Mouse (Mus musculus) intestine, embryonic 15.5 days (tissue): ENCODE measurements around the gene Gm3138. TPM values are rescaled to one million over a fixed set of nuclear protein-coding genes. Genes with fewer than 3 reads are reported as not detected.
"Not testable (repeated sequence)": the region's sequence is repeated elsewhere in the genome, so short reads cannot be mapped to it uniquely, and the experiment has no call there.

Experiments
- ATAC-seq: fragments of 200-750 bp; cut with Nextera tagmentation; 2 replicates; pipeline ENCODE4 v1.8.0; 2017; ENCODE audit warnings: moderate TSS enrichment, moderate library complexity
- H3K27ac ChIP-seq: fragments of 300-500 bp; sonication (generic); 2 replicates; pipeline ENCODE4 v1.5.1; 2015; ENCODE audit warnings: mild to moderate bottlenecking, inconsistent platforms
- H3K27me3 ChIP-seq: fragments of 300-500 bp; sonication (generic); replicated peaks from 2 replicates; pipeline ENCODE4 v1.6.1; 2015; ENCODE audit warnings: inconsistent platforms
- H3K36me3 ChIP-seq: fragments of 300-500 bp; sonication (generic); 2 replicates; pipeline ENCODE4 v1.6.1; 2015; ENCODE audit warnings: inconsistent platforms
- H3K4me1 ChIP-seq: fragments of 300-500 bp; sonication (generic); replicated peaks from 2 replicates; pipeline ENCODE4 v1.6.1; 2015; ENCODE audit warnings: inconsistent platforms
- H3K4me2 ChIP-seq: fragments of 300-500 bp; sonication (generic); replicated peaks from 2 replicates; pipeline ENCODE4 v1.6.1; 2015; ENCODE audit warnings: mild to moderate bottlenecking, inconsistent platforms
- H3K4me3 ChIP-seq: fragments of 300-500 bp; sonication (generic); replicated peaks from 2 replicates; pipeline ENCODE4 v1.5.1; 2015; ENCODE audit warnings: inconsistent platforms
- H3K9ac ChIP-seq: fragments of 300-500 bp; sonication (generic); 2 replicates; pipeline ENCODE4 v1.6.1; 2015; ENCODE audit warnings: inconsistent platforms
- H3K9me3 ChIP-seq: fragments of 300-500 bp; sonication (generic); 2 replicates; pipeline ENCODE4 v1.6.1; 2016; ENCODE audit warnings: inconsistent platforms
- WGBS: fragments of 180-500 bp; shearing (Covaris S2); methylation state at CpG from one replicate; pipeline ENCODE4 v1.1.7; 2015; 5-methylcytosine and 5-hydroxymethylcytosine counted together
- polyA plus RNA-seq: library from polyadenylated mRNA; unstranded; fragments of >200 nt; fragmentation: Nextera tagmentation; extraction: Ambion mirVana; gene quantifications from 2 replicates; pipeline ENCODE4 v1.2.1, GENCODE M21; 2015

The Gm3138 gene
- polyA plus RNA-seq: not detected in 2 replicates

- not testable (repeated sequence) for H3K4me1 ChIP-seq, ATAC-seq
- WGBS: no CpG with 5 or more reads among the region's 2 CpGs
Measured at GRCm38 (mm10) chr14:4249331-4249730, at the start of gene Gm3138. Gene Gm3138 (plus strand): TSS chr14:4249631.

GRCm38 (mm10) chr14:4269238-4269950, 20.0 kb downstream of the Gm3138 start:
- not testable (repeated sequence) for H3K4me2 ChIP-seq, H3K9me3 ChIP-seq, H3K4me3 ChIP-seq, H3K36me3 ChIP-seq, H3K4me1 ChIP-seq, H3K27me3 ChIP-seq, H3K27ac ChIP-seq, ATAC-seq, H3K9ac ChIP-seq
- WGBS: 80% methylated on average over 2 of the region's 2 CpGs

More at GRCm38 (mm10) chr14:4249331-4249730, at the start of gene Gm3138:
- not testable (repeated sequence) for H3K9ac ChIP-seq, H3K4me3 ChIP-seq, H3K36me3 ChIP-seq, H3K4me2 ChIP-seq, H3K27me3 ChIP-seq, H3K27ac ChIP-seq, H3K9me3 ChIP-seq

GRCm38 (mm10) chr14:4279828-4280227, 30.4 kb downstream of the Gm3138 start:
- not testable (repeated sequence) for H3K9ac ChIP-seq, H3K9me3 ChIP-seq, H3K36me3 ChIP-seq, H3K27me3 ChIP-seq, ATAC-seq, H3K4me3 ChIP-seq, H3K4me2 ChIP-seq, H3K4me1 ChIP-seq, H3K27ac ChIP-seq
- 80% methylated on average over 3 of the region's 3 CpGs for WGBS

Other genes with a start within 250 kb of the Gm3138 start
- 0.18 TPM in 1 of 2 replicates, not detected in the other for gene Gm5796, start 225.7 kb upstream of the Gm3138 start, polyA plus RNA-seq
- gene Gm3115, start 165.5 kb upstream of the Gm3138 start, polyA plus RNA-seq: not detected in 2 replicates
- 0.21 and 0.62 TPM in 2 replicates for gene Gm8108, start 139.1 kb upstream of the Gm3138 start, polyA plus RNA-seq
- gene Gm3127, start 84.6 kb upstream of the Gm3138 start, polyA plus RNA-seq: not detected in 2 replicates
- 0.21 TPM in 1 of 2 replicates, not detected in the other for gene Gm2974, start 67.1 kb upstream of the Gm3138 start, polyA plus RNA-seq
- not detected in 2 replicates for gene Gm3149, start 67.7 kb downstream of the Gm3138 start, polyA plus RNA-seq
- gene 2610042L04Rik, start 85.1 kb downstream of the Gm3138 start, polyA plus RNA-seq: 0.15 and 0.21 TPM in 2 replicates
- not detected in 2 replicates for gene Gm3159, start 147.9 kb downstream of the Gm3138 start, polyA plus RNA-seq
- 0.15 TPM in 1 of 2 replicates, not detected in the other for gene Gm3164, start 165.8 kb downstream of the Gm3138 start, polyA plus RNA-seq
- gene Gm3173, start 181.4 kb downstream of the Gm3138 start, polyA plus RNA-seq: not detected in 2 replicates
- gene Gm3182, start 232.1 kb downstream of the Gm3138 start, polyA plus RNA-seq: not detected in 2 replicates